Mouse (Mus musculus) heart, embryonic 13.5 days (tissue): Measurements from ENCODE around the gene Washc2. TPM values are rescaled to one million over a fixed set of nuclear protein-coding genes. Genes with fewer than 3 reads are reported as not detected.

Experiments
- ATAC-seq: fragments of 200-750 bp; cut with Nextera tagmentation; 2 replicates; pipeline ENCODE4 v1.8.0; 2017; ENCODE audit warnings: moderate TSS enrichment; ENCODE audit not compliant: insufficient number of reproducible peaks, low FRiP score, low TSS enrichment; ENCODE audit errors: extremely low read depth
- H3K27ac ChIP-seq: fragments of 300-500 bp; sonication (generic); replicated peaks from 2 replicates; pipeline ENCODE4 v1.5.1; 2015; ENCODE audit warnings: moderate library complexity, mild to moderate bottlenecking, inconsistent platforms
- H3K27me3 ChIP-seq: fragments of 300-500 bp; sonication (generic); replicated peaks from 2 replicates; pipeline ENCODE4 v1.6.1; 2015; ENCODE audit warnings: mild to moderate bottlenecking, inconsistent platforms
- H3K36me3 ChIP-seq: fragments of 300-500 bp; sonication (generic); 2 replicates; pipeline ENCODE4 v1.6.1; 2015; ENCODE audit warnings: mild to moderate bottlenecking, inconsistent platforms
- H3K4me1 ChIP-seq: fragments of 300-500 bp; sonication (generic); 2 replicates; pipeline ENCODE4 v1.6.1; 2015; ENCODE audit warnings: inconsistent platforms
- H3K4me2 ChIP-seq: fragments of 300-500 bp; sonication (generic); 2 replicates; pipeline ENCODE4 v1.6.1; 2015; ENCODE audit warnings: inconsistent platforms, mild to moderate bottlenecking, moderate library complexity
- H3K4me3 ChIP-seq: fragments of 300-500 bp; sonication (generic); 2 replicates; pipeline ENCODE4 v1.5.1; 2015; ENCODE audit warnings: moderate library complexity, mild to moderate bottlenecking, inconsistent platforms
- H3K9ac ChIP-seq: fragments of 300-500 bp; sonication (generic); 2 replicates; pipeline ENCODE4 v1.6.1; 2015; ENCODE audit warnings: inconsistent platforms, mild to moderate bottlenecking, moderate library complexity
- H3K9me3 ChIP-seq: fragments of 300-500 bp; sonication (generic); 2 replicates; pipeline ENCODE4 v1.6.1; 2016; ENCODE audit warnings: inconsistent platforms
- WGBS: fragments of 180-500 bp; shearing (Covaris S2); methylation state at CpG from one replicate; pipeline ENCODE4 v1.1.7; 2015; ENCODE audit warnings: mixed read lengths; 5-methylcytosine and 5-hydroxymethylcytosine counted together
- polyA plus RNA-seq: library from polyadenylated mRNA; unstranded; fragments of >200 nt; fragmentation: Nextera tagmentation; extraction: Ambion mirVana; gene quantifications from 2 replicates; pipeline ENCODE4 v1.2.1, GENCODE M21; 2015

Washc2 gene
- polyA plus RNA-seq, 1 experiment from 2014 or later, result 31.4 TPM

DNA sequence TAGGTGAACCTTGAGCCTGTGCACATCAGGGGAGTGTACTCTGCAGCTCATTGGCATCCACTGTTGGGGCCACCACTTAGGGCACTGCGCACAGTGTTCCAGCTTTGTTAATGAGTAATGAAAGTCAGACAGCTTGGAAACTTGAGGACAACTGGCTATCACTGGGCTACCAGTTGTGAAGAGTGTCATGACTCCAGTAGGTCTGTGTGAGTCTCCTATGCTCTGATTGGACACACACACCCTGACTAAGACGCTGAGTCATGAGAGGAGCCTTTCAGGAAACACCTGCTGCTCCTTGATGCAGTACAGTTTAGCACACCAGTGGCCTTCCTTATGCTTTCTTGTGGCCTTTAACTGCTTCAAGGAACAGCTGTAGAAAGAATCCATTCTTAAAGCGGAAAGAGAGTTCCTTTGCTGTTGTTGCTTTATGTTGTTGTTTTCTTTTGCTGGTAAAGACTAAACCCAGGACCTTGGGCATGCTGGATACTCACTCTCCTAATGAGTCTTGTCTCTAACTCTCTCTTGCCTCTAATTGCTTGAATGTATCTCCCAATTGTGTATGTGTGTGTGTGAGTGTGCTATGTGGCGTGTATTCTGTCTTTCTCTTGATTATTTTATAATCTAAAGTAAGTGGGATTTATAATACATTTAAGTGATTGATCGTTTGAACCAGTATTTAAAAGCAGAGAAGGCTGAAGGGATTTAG is 79.2 kb downstream of the Washc2 start:
- 67% methylated on average over 5 of the region's 5 CpGs for WGBS
- H3K9me3 ChIP-seq, result no peaks in the 10 kb centered on the region
- ATAC-seq, result no peak

DNA sequence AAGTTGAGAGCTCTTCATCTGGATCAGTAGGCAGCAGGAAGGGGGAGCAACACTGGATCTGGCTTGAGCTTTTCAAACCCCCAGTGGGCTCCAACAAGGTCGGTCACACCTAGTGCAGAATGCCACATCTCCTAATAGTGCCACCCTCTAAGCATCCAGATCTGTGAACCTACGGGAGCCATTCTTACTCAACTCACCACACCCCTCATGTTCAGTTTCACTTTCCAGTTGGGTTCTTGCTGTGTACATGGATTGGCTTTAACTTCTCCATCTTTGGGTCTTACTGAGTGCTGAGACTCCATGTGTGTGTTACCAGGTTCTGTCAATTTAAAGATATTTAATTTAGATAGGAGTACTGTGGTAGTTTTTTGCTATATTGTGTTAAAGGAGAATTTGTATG is 103.6 kb downstream of the Washc2 start:
- Histone ChIP-seq H3K4me3 (no peak overlapping the region), H3K27me3 (no peaks in the 10 kb centered on the region), H3K4me2 (no peak overlapping the region), H3K9ac (no peak overlapping the region), H3K4me1 (no peaks in the 10 kb centered on the region), H3K36me3 (no peaks in the 10 kb centered on the region), H3K27ac (no peak overlapping the region), H3K9me3 (no peaks in the 10 kb centered on the region)
- ATAC-seq, result no peak
- 79% methylated on average over 2 of the region's 2 CpGs for WGBS

More for the DNA sequence above, 79.2 kb downstream of the Washc2 start:
- H3K9ac ChIP-seq, result no peak overlapping the region
- no peak overlapping the region for H3K4me3 ChIP-seq
- H3K36me3 ChIP-seq, result 0 out of 2 replicates have a peak, but pooled peaks cover 2% of the 10 kb centered on the region
- no peak overlapping the region for H3K27ac ChIP-seq
- no peak overlapping the region for H3K4me2 ChIP-seq
- no peaks in the 10 kb centered on the region for H3K27me3 ChIP-seq
- H3K4me1 ChIP-seq, result no peaks in the 10 kb centered on the region

Other genes starting within 250 kb of the Washc2 start
- gene Plxnd1, start 213.0 kb upstream of the Washc2 start, polyA plus RNA-seq, result 39.6 and 43.5 TPM in 2 replicates
- gene Tmcc1, start 14.6 kb upstream of the Washc2 start, polyA plus RNA-seq, result 10.5 and 12.2 TPM in 2 replicates
- 2.8 and 3.2 TPM in 2 replicates for gene Zfand4, start 56.2 kb downstream of the Washc2 start, polyA plus RNA-seq
- 22.6 and 25.0 TPM in 2 replicates for gene March8, start 130.0 kb downstream of the Washc2 start, polyA plus RNA-seq